Mouse (Mus musculus): ENCODE measurements around the gene Slc22a18. TPM values are rescaled to one million over a fixed set of nuclear protein-coding genes. Genes with fewer than 3 reads are reported as not detected.

The Slc22a18 gene
- polyA plus RNA-seq, 1 experiment from 2014 or later, result 3.3 TPM

GRCm38 (mm10) chr7:143464811-143465560 lies 8.6 kb upstream of the Slc22a18 start:
- H3K9me3 ChIP-seq, result peaks cover 8% of the 10 kb centered on the region
- H3K4me2 ChIP-seq, result peak overlapping the region; percentile 57
- peaks cover 47% of the 10 kb centered on the region for H3K4me1 ChIP-seq
- peak overlapping the region; percentile 90 for H3K27ac ChIP-seq
- peak overlapping the region; percentile 31 for H3K4me3 ChIP-seq
- ATAC-seq (ENCODE audit: insufficient number of reproducible peaks, low FRiP score, low TSS enrichment, low read depth), result peak; percentile 65
- H3K27me3 ChIP-seq, result no peaks in the 10 kb centered on the region
- 20% methylated on average over 56 of the region's 56 CpGs for WGBS
- H3K9ac ChIP-seq, result no peak overlapping the region
- H3K36me3 ChIP-seq, result no peaks in the 10 kb centered on the region

DNA sequence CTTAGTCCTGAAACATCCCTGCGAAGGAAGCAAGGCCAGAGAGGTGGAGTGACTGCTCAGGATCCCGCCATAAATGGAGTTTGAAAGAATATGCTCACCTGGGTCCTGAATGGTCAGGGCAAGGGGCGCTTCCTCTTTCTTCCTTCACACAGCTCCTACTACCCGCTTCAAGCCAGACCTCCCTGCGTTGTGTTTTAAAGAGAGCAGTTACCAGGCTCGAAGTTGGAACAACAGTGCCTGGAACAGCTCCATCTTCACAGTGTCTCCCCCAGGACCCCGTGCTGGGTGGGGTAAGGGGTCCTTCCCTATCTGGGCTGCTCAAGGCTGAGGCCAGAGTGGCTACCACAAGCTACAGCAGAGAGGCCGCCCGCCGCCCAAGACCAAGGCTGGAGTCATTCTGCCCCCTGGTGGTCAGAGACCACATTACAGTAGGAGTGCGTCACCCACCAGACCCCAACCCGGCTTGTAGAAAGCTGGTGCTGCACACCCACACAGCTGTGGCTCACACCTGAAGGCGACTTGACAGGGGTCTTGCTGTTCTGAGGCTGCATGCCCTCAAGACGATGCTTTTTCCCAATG lies 7.3 kb upstream of the Slc22a18 start:
- H3K4me1 ChIP-seq, result peaks cover 47% of the 10 kb centered on the region
- H3K4me3 ChIP-seq, result no peak overlapping the region
- H3K9ac ChIP-seq, result no peak overlapping the region
- H3K4me2 ChIP-seq, result 0 out of 2 replicates have a peak overlapping the region, but pooled peaks have one; percentile 0
- H3K36me3 ChIP-seq, result no peaks in the 10 kb centered on the region
- ATAC-seq (ENCODE audit: insufficient number of reproducible peaks, low FRiP score, low TSS enrichment, low read depth), result no peak
- H3K27me3 ChIP-seq, result no peaks in the 10 kb centered on the region; the same call in 1 of the 2 replicates
- no peaks in the 10 kb centered on the region for H3K9me3 ChIP-seq
- WGBS, result 27% methylated on average over 14 of the region's 14 CpGs
- H3K27ac ChIP-seq, result peak overlapping the region; percentile 90

- no peaks in the 10 kb centered on the region; the same call in 1 of the 2 replicates for H3K27me3 ChIP-seq
- H3K9me3 ChIP-seq, result no peaks in the 10 kb centered on the region
- no peaks in the 10 kb centered on the region for H3K36me3 ChIP-seq
- H3K4me1 ChIP-seq, result peaks cover 39% of the 10 kb centered on the region
- no peak overlapping the region for H3K4me2 ChIP-seq
- no peak overlapping the region for H3K4me3 ChIP-seq
- no peak overlapping the region for H3K9ac ChIP-seq
- 19% methylated on average over 6 of the region's 6 CpGs for WGBS
- no peak for ATAC-seq (ENCODE audit: insufficient number of reproducible peaks, low FRiP score, low TSS enrichment, low read depth)
- no peak overlapping the region for H3K27ac ChIP-seq
These were observed 5.8 kb upstream of the Slc22a18 start for GRCm38 (mm10) chr7:143467714-143468113.

- peaks cover 33% of the 10 kb centered on the region for H3K4me1 ChIP-seq
- H3K4me2 ChIP-seq, result no peak overlapping the region
- no peak for ATAC-seq (ENCODE audit: insufficient number of reproducible peaks, low FRiP score, low TSS enrichment, low read depth)
- H3K9ac ChIP-seq, result no peak overlapping the region
- WGBS, result 12% methylated on average over 8 of the region's 8 CpGs
- no peaks in the 10 kb centered on the region for H3K36me3 ChIP-seq
- H3K27me3 ChIP-seq, result no peaks in the 10 kb centered on the region; the same call in 1 of the 2 replicates
- H3K27ac ChIP-seq, result no peak overlapping the region
- H3K4me3 ChIP-seq, result no peak overlapping the region
- H3K9me3 ChIP-seq, result no peaks in the 10 kb centered on the region
These were observed 3.6 kb upstream of the Slc22a18 start for GRCm38 (mm10) chr7:143469946-143470345.

DNA sequence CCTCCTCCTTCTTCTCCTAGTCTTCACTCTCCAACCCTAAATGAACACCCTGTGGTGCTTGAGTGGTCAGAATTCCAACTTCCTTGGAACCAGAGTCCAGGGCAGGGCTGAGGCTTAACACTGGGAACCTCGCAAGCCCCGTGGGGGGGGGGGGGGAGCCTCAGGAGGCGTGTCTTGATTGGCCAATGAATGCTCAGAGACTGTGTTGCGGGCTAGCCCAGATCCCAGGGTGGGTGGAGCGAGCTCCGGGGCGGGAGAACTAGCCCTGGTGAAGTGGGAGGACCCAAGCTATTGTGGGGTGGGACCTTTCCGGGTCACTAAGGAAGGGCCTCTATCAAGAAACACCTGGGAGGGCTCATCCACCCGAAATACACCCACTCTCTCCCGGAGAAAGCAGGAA lies 1.3 kb downstream of the Slc22a18 start:
- 35% methylated on average over 10 of the region's 10 CpGs for WGBS
- Histone ChIP-seq H3K4me2 (no peak overlapping the region), H3K36me3 (no peaks in the 10 kb centered on the region), H3K4me1 (peaks cover 13% of the 10 kb centered on the region), H3K27ac (no peak overlapping the region), H3K9ac (no peak overlapping the region), H3K27me3 (no peaks in the 10 kb centered on the region; the same call in 1 of the 2 replicates), H3K4me3 (no peak overlapping the region), H3K9me3 (no peaks in the 10 kb centered on the region)
- ATAC-seq (ENCODE audit: insufficient number of reproducible peaks, low FRiP score, low TSS enrichment, low read depth), result no peak

- H3K9me3 ChIP-seq, result no peaks in the 10 kb centered on the region
- no peaks in the 10 kb centered on the region for H3K36me3 ChIP-seq
- H3K27me3 ChIP-seq, result no peaks in the 10 kb centered on the region
- 66% methylated on average over 11 of the region's 11 CpGs for WGBS
- peaks cover 9% of the 10 kb centered on the region for H3K4me1 ChIP-seq
- H3K27ac ChIP-seq, result no peak overlapping the region
- H3K4me2 ChIP-seq, result no peak overlapping the region
- no peak overlapping the region for H3K9ac ChIP-seq
- ATAC-seq (ENCODE audit: insufficient number of reproducible peaks, low FRiP score, low TSS enrichment, low read depth), result no peak
- no peak overlapping the region for H3K4me3 ChIP-seq
These were observed 2.3 kb downstream of the Slc22a18 start for GRCm38 (mm10) chr7:143475876-143476275.

GRCm38 (mm10) chr7:143476702-143477335 lies 3.3 kb downstream of the Slc22a18 start:
- Histone ChIP-seq H3K36me3 (no peaks in the 10 kb centered on the region), H3K27ac (no peak overlapping the region), H3K9ac (no peak overlapping the region), H3K27me3 (no peaks in the 10 kb centered on the region), H3K4me2 (no peak overlapping the region), H3K4me1 (peaks cover 9% of the 10 kb centered on the region), H3K4me3 (no peak overlapping the region), H3K9me3 (no peaks in the 10 kb centered on the region)
- ATAC-seq (ENCODE audit: insufficient number of reproducible peaks, low FRiP score, low TSS enrichment, low read depth), result no peak
- 88% methylated on average over 3 of the region's 3 CpGs for WGBS

- no peak for ATAC-seq (ENCODE audit: insufficient number of reproducible peaks, low FRiP score, low TSS enrichment, low read depth)
- Histone ChIP-seq H3K4me1 (peaks cover 9% of the 10 kb centered on the region), H3K4me3 (no peak overlapping the region)
These were observed 4.3 kb downstream of the Slc22a18 start for GRCm38 (mm10) chr7:143477800-143478199.

DNA sequence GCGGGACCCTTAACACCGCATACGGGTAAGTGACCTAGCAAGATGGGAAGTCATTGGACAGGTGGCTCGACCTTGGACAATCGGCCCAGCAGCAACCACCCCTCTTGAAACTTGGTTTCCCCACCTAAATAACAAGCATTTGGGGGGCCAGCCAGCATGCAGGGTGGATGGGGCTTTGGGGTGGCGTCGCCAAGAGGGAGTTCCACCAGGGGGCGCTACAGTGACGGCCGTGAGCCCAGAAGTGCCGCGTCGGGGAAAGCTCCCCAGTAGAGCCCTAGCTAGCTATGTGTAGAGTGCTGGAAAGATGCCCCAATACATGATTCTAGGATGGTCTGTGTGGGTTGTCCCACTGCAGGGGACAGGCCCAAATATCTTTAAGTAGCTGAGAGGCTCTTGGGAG lies 7.0 kb downstream of the Slc22a18 start:
- H3K9me3 ChIP-seq, result no peaks in the 10 kb centered on the region
- H3K9ac ChIP-seq, result no peak overlapping the region
- WGBS, result 31% methylated on average over 13 of the region's 13 CpGs
- no peak for ATAC-seq (ENCODE audit: insufficient number of reproducible peaks, low FRiP score, low TSS enrichment, low read depth)
- no peaks in the 10 kb centered on the region for H3K27me3 ChIP-seq
- no peak overlapping the region for H3K27ac ChIP-seq
- no peaks in the 10 kb centered on the region for H3K36me3 ChIP-seq
- H3K4me2 ChIP-seq, result no peak overlapping the region
- no peak overlapping the region for H3K4me3 ChIP-seq
- no peaks in the 10 kb centered on the region for H3K4me1 ChIP-seq

More at GRCm38 (mm10) chr7:143477800-143478199, 4.3 kb downstream of the Slc22a18 start:
- H3K27ac ChIP-seq, result no peak overlapping the region
- H3K27me3 ChIP-seq, result no peaks in the 10 kb centered on the region
- no peak overlapping the region for H3K9ac ChIP-seq
- H3K36me3 ChIP-seq, result no peaks in the 10 kb centered on the region
- 86% methylated on average over 5 of the region's 5 CpGs for WGBS
- H3K9me3 ChIP-seq, result no peaks in the 10 kb centered on the region
- no peak overlapping the region for H3K4me2 ChIP-seq

DNA sequence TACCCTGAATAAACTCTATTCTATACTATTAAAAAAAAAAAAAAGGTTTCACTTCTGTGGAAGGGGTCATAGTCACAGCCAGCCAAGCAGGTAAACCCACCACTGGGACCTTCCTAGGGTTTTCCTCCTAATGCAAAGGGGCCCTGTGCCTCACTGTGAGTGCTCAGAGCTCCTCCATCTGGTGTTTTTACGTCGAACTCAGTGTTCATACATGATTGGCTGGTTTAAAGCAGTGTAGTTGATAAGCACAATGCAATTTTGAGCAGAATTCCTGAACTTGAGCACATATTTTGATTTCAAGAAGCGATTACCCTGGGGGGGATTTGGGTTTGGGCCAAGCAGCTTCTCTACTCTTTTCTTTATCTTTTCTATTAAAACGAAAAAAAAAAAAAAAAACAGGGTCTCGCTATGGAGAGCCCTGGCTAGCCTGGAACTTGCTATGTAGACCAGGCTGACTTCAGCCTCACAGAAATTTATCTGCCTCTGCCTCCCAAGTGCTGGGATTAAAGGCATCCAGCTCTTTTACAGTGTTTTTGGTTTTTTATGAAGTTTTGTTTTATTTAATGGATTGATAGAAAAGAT lies 8.4 kb downstream of the Slc22a18 start:
- H3K36me3 ChIP-seq, result no peaks in the 10 kb centered on the region
- no peak overlapping the region for H3K4me2 ChIP-seq
- no peaks in the 10 kb centered on the region for H3K4me1 ChIP-seq
- H3K27ac ChIP-seq, result no peak overlapping the region
- no peak overlapping the region for H3K4me3 ChIP-seq
- 45% methylated on average over 5 of the region's 5 CpGs for WGBS
- no peaks in the 10 kb centered on the region for H3K9me3 ChIP-seq
- H3K9ac ChIP-seq, result no peak overlapping the region
- no peaks in the 10 kb centered on the region for H3K27me3 ChIP-seq
- no peak for ATAC-seq (ENCODE audit: insufficient number of reproducible peaks, low FRiP score, low TSS enrichment, low read depth)

DNA sequence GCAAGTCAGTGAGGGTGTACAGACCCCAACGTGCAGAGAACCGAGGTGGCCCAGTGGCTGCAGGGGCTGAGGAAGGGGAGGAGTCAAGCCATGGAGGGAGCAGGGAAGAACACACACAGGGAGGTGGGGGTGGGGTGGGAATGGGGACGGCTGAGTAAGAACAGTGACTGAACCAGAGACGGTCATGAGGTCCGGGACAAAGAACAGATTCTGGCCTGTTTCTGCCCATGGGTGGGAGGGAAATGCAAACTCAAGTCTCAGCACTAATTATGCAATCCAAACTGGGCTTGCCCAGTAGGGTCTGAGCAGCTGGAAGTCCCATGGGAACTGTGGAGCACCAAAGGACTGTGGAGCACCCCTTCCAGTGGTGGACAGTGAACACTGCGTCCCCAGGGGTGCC lies 9.0 kb downstream of the Slc22a18 start:
- Histone ChIP-seq H3K9me3 (no peaks in the 10 kb centered on the region), H3K27me3 (no peaks in the 10 kb centered on the region), H3K4me2 (no peak overlapping the region), H3K4me1 (no peaks in the 10 kb centered on the region), H3K4me3 (no peak overlapping the region), H3K36me3 (no peaks in the 10 kb centered on the region), H3K9ac (no peak overlapping the region), H3K27ac (no peak overlapping the region)
- 12% methylated on average over 6 of the region's 6 CpGs for WGBS
- no peak for ATAC-seq (ENCODE audit: insufficient number of reproducible peaks, low FRiP score, low TSS enrichment, low read depth)

GRCm38 (mm10) chr7:143489735-143490134 lies 16.2 kb downstream of the Slc22a18 start:
- no peak for ATAC-seq (ENCODE audit: insufficient number of reproducible peaks, low FRiP score, low TSS enrichment, low read depth)
- H3K9me3 ChIP-seq, result no peaks in the 10 kb centered on the region
- H3K27ac ChIP-seq, result no peak overlapping the region
- WGBS, result 81% methylated on average over 6 of the region's 6 CpGs
- no peak overlapping the region for H3K4me2 ChIP-seq
- no peaks in the 10 kb centered on the region for H3K36me3 ChIP-seq
- H3K9ac ChIP-seq, result no peak overlapping the region
- H3K4me3 ChIP-seq, result no peak overlapping the region
- no peaks in the 10 kb centered on the region for H3K27me3 ChIP-seq
- no peaks in the 10 kb centered on the region for H3K4me1 ChIP-seq
